Mouse (Mus musculus) embryonic facial prominence, embryonic 13.5 days (tissue): Measurements from ENCODE around the gene Cd163l1. TPM values are rescaled to one million over a fixed set of nuclear protein-coding genes. Genes with fewer than 3 reads are reported as not detected.

Experiments
- ATAC-seq: fragments of 200-750 bp; cut with Nextera tagmentation; 2 replicates; pipeline ENCODE4 v1.8.0; 2017; ENCODE audit warnings: low read depth; ENCODE audit not compliant: insufficient number of reproducible peaks, insufficient read depth, low FRiP score, low TSS enrichment
- H3K27ac ChIP-seq: fragments of 300-500 bp; sonication (generic); 2 replicates; pipeline ENCODE4 v1.5.1; 2015; ENCODE audit warnings: moderate library complexity, mild to moderate bottlenecking, inconsistent platforms
- H3K27me3 ChIP-seq: fragments of 300-500 bp; sonication (generic); 2 replicates; pipeline ENCODE4 v1.6.1; 2015; ENCODE audit warnings: mild to moderate bottlenecking, inconsistent platforms
- H3K36me3 ChIP-seq: fragments of 300-500 bp; sonication (generic); 2 replicates; pipeline ENCODE4 v1.6.1; 2015; ENCODE audit warnings: mild to moderate bottlenecking, inconsistent platforms
- H3K4me1 ChIP-seq: fragments of 300-500 bp; sonication (generic); 2 replicates; pipeline ENCODE4 v1.6.1; 2015; ENCODE audit warnings: inconsistent platforms
- H3K4me2 ChIP-seq: fragments of 300-500 bp; sonication (generic); 2 replicates; pipeline ENCODE4 v1.6.1; 2015; ENCODE audit warnings: moderate library complexity, mild to moderate bottlenecking, inconsistent platforms
- H3K4me3 ChIP-seq: fragments of 300-500 bp; sonication (generic); 2 replicates; pipeline ENCODE4 v1.5.1; 2015; ENCODE audit warnings: mild to moderate bottlenecking, inconsistent platforms
- H3K9ac ChIP-seq: fragments of 300-500 bp; sonication (generic); 2 replicates; pipeline ENCODE4 v1.6.1; 2015; ENCODE audit warnings: mild to moderate bottlenecking, inconsistent platforms
- H3K9me3 ChIP-seq: fragments of 300-500 bp; sonication (generic); 2 replicates; pipeline ENCODE4 v1.6.1; 2016; ENCODE audit warnings: inconsistent platforms
- WGBS: fragments of 180-500 bp; shearing (Covaris S2); methylation state at CpG from one replicate; pipeline ENCODE4 v1.1.7; 2015; ENCODE audit warnings: mixed read lengths; 5-methylcytosine and 5-hydroxymethylcytosine counted together
- polyA plus RNA-seq: library from polyadenylated mRNA; unstranded; fragments of >200 nt; fragmentation: Nextera tagmentation; extraction: Ambion mirVana; gene quantifications from 2 replicates; pipeline ENCODE4 v1.2.1, GENCODE M21; 2015

The Cd163l1 gene
- polyA plus RNA-seq, 1 experiment from 2014 or later, result not detected

- Histone ChIP-seq H3K9ac (no peak overlapping the region), H3K9me3 (no peaks in the 10 kb centered on the region), H3K27me3 (no peaks in the 10 kb centered on the region), H3K36me3 (no peaks in the 10 kb centered on the region), H3K4me3 (no peak overlapping the region), H3K4me2 (no peak overlapping the region), H3K27ac (no peak overlapping the region), H3K4me1 (no peaks in the 10 kb centered on the region)
- WGBS, result 64% methylated on average over 2 of the region's 2 CpGs
- no peak for ATAC-seq
Observed at GRCm38 (mm10) chr7:140192445-140192844, 25.6 kb upstream of the Cd163l1 start.

GRCm38 (mm10) chr7:140192851-140193250 is 25.2 kb upstream of the Cd163l1 start:
- no peaks in the 10 kb centered on the region for H3K4me1 ChIP-seq
- no peak for ATAC-seq
- H3K27me3 ChIP-seq, result no peaks in the 10 kb centered on the region
- no peak overlapping the region for H3K9ac ChIP-seq
- H3K4me2 ChIP-seq, result no peak overlapping the region
- H3K36me3 ChIP-seq, result no peaks in the 10 kb centered on the region
- WGBS, result 79% methylated on average over 2 of the region's 2 CpGs
- H3K27ac ChIP-seq, result no peak overlapping the region
- no peak overlapping the region for H3K4me3 ChIP-seq
- no peaks in the 10 kb centered on the region for H3K9me3 ChIP-seq

GRCm38 (mm10) chr7:140194031-140194430 is 24.0 kb upstream of the Cd163l1 start:
- 83% methylated on average over 4 of the region's 4 CpGs for WGBS
- Histone ChIP-seq H3K9me3 (no peaks in the 10 kb centered on the region), H3K27ac (no peak overlapping the region), H3K9ac (no peak overlapping the region), H3K27me3 (no peaks in the 10 kb centered on the region), H3K4me2 (no peak overlapping the region), H3K4me1 (no peaks in the 10 kb centered on the region), H3K36me3 (no peaks in the 10 kb centered on the region), H3K4me3 (no peak overlapping the region)
- ATAC-seq, result no peak

GRCm38 (mm10) chr7:140196002-140196401 is 22.1 kb upstream of the Cd163l1 start:
- no peaks in the 10 kb centered on the region for H3K9me3 ChIP-seq
- no peak overlapping the region for H3K27ac ChIP-seq
- 72% methylated on average over 8 of the region's 8 CpGs for WGBS
- no peak for ATAC-seq
- no peak overlapping the region for H3K4me3 ChIP-seq
- no peaks in the 10 kb centered on the region for H3K27me3 ChIP-seq
- no peaks in the 10 kb centered on the region for H3K4me1 ChIP-seq
- H3K36me3 ChIP-seq, result no peaks in the 10 kb centered on the region
- H3K4me2 ChIP-seq, result no peak overlapping the region
- no peak overlapping the region for H3K9ac ChIP-seq

- H3K4me1 ChIP-seq, result no peaks in the 10 kb centered on the region
- no peak overlapping the region for H3K4me3 ChIP-seq
- no peaks in the 10 kb centered on the region for H3K27me3 ChIP-seq
- H3K27ac ChIP-seq, result no peak overlapping the region
- ATAC-seq, result no peak
- no peak overlapping the region for H3K9ac ChIP-seq
- H3K9me3 ChIP-seq, result no peaks in the 10 kb centered on the region
- WGBS, result 88% methylated on average over 4 of the region's 4 CpGs
- H3K36me3 ChIP-seq, result no peaks in the 10 kb centered on the region
- no peak overlapping the region for H3K4me2 ChIP-seq
Observed at GRCm38 (mm10) chr7:140201090-140201489, 17.0 kb upstream of the Cd163l1 start.

- Histone ChIP-seq H3K4me2 (no peak within 1 kb of the TSS), H3K4me3 (no peak within 1 kb of the TSS), H3K9ac (no peak within 1 kb of the TSS), H3K4me1 (no peaks in the 10 kb centered on the region), H3K27me3 (no peaks in the 10 kb centered on the region), H3K27ac (no peak within 1 kb of the TSS), H3K9me3 (no peaks in the 10 kb centered on the region), H3K36me3 (no peaks in the 10 kb centered on the region)
- ATAC-seq, result no peak
Observed at GRCm38 (mm10) chr7:140205864-140206263, 12.2 kb upstream of the Cd163l1 start, which contains the start of gene Olfr524. Gene Olfr524 (minus strand): TSS chr7:140205964.

- ATAC-seq, result no peak
- WGBS, result 80% methylated on average over 3 of the region's 3 CpGs
- no peaks in the 10 kb centered on the region for H3K9me3 ChIP-seq
- no peaks in the 10 kb centered on the region for H3K4me1 ChIP-seq
- H3K9ac ChIP-seq, result no peak overlapping the region
- H3K27ac ChIP-seq, result no peak overlapping the region
- H3K27me3 ChIP-seq, result no peaks in the 10 kb centered on the region
- H3K4me3 ChIP-seq, result no peak overlapping the region
- H3K36me3 ChIP-seq, result no peaks in the 10 kb centered on the region
- H3K4me2 ChIP-seq, result no peak overlapping the region
Observed at GRCm38 (mm10) chr7:140206904-140207303, 11.2 kb upstream of the Cd163l1 start.

GRCm38 (mm10) chr7:140208153-140208552 is 9.9 kb upstream of the Cd163l1 start:
- Histone ChIP-seq H3K9ac (no peak overlapping the region), H3K36me3 (no peaks in the 10 kb centered on the region), H3K4me1 (no peaks in the 10 kb centered on the region), H3K4me2 (no peak overlapping the region), H3K27ac (no peak overlapping the region), H3K4me3 (no peak overlapping the region), H3K9me3 (no peaks in the 10 kb centered on the region), H3K27me3 (no peaks in the 10 kb centered on the region)
- no peak for ATAC-seq
- 73% methylated on average over 8 of the region's 8 CpGs for WGBS

- H3K27me3 ChIP-seq, result no peaks in the 10 kb centered on the region
Observed at GRCm38 (mm10) chr7:140208677-140209076, 9.4 kb upstream of the Cd163l1 start.

GRCm38 (mm10) chr7:140213841-140214240 is 4.2 kb upstream of the Cd163l1 start:
- 67% methylated on average over 5 of the region's 5 CpGs for WGBS
- Histone ChIP-seq H3K9me3 (no peaks in the 10 kb centered on the region), H3K4me1 (no peaks in the 10 kb centered on the region), H3K9ac (no peak overlapping the region), H3K4me2 (no peak overlapping the region), H3K4me3 (no peak overlapping the region), H3K27ac (no peak overlapping the region), H3K36me3 (no peaks in the 10 kb centered on the region), H3K27me3 (no peaks in the 10 kb centered on the region)
- ATAC-seq, result no peak

More at GRCm38 (mm10) chr7:140208677-140209076, 9.4 kb upstream of the Cd163l1 start:
- H3K36me3 ChIP-seq, result no peaks in the 10 kb centered on the region
- no peak for ATAC-seq
- whole genome bisulfite sequencing, result 77% methylated on average over 3 of the region's 3 CpGs
- no peak overlapping the region for H3K4me2 ChIP-seq
- no peak overlapping the region for H3K27ac ChIP-seq
- no peak overlapping the region for H3K9ac ChIP-seq
- H3K9me3 ChIP-seq, result no peaks in the 10 kb centered on the region
- no peaks in the 10 kb centered on the region for H3K4me1 ChIP-seq
- no peak overlapping the region for H3K4me3 ChIP-seq

- H3K9ac ChIP-seq, result no peak overlapping the region
- H3K4me2 ChIP-seq, result no peak overlapping the region
- no peaks in the 10 kb centered on the region for H3K36me3 ChIP-seq
- no peaks in the 10 kb centered on the region for H3K4me1 ChIP-seq
- 13% methylated on average over 1 of the region's 1 CpGs for WGBS
- no peak overlapping the region for H3K27ac ChIP-seq
- H3K27me3 ChIP-seq, result no peaks in the 10 kb centered on the region
- ATAC-seq, result no peak
- no peaks in the 10 kb centered on the region for H3K9me3 ChIP-seq
- no peak overlapping the region for H3K4me3 ChIP-seq
Observed at GRCm38 (mm10) chr7:140219268-140219667, 1.2 kb downstream of the Cd163l1 start.

GRCm38 (mm10) chr7:140220375-140220774 is 2.3 kb downstream of the Cd163l1 start:
- H3K4me1 ChIP-seq, result no peaks in the 10 kb centered on the region
- H3K27ac ChIP-seq, result no peak overlapping the region
- H3K9me3 ChIP-seq, result no peaks in the 10 kb centered on the region
- no peak for ATAC-seq
- no peak overlapping the region for H3K4me2 ChIP-seq
- no peaks in the 10 kb centered on the region for H3K27me3 ChIP-seq
- no peaks in the 10 kb centered on the region for H3K36me3 ChIP-seq
- H3K9ac ChIP-seq, result no peak overlapping the region
- WGBS, result 76% methylated on average over 4 of the region's 4 CpGs
- no peak overlapping the region for H3K4me3 ChIP-seq

- ATAC-seq, result no peak
- WGBS, result 88% methylated on average over 13 of the region's 13 CpGs
- H3K4me1 ChIP-seq, result no peaks in the 10 kb centered on the region
- H3K9me3 ChIP-seq, result no peaks in the 10 kb centered on the region
- H3K4me2 ChIP-seq, result no peak overlapping the region
- no peaks in the 10 kb centered on the region for H3K36me3 ChIP-seq
- no peak overlapping the region for H3K4me3 ChIP-seq
- H3K9ac ChIP-seq, result no peak overlapping the region
- no peak overlapping the region for H3K27ac ChIP-seq
- no peaks in the 10 kb centered on the region for H3K27me3 ChIP-seq
Observed at GRCm38 (mm10) chr7:140224209-140224608, 6.1 kb downstream of the Cd163l1 start.
